Mouse (Mus musculus) A20 (cell line): ENCODE data around the gene Gdpgp1.

Experiments
- DNase-seq: peaks from one replicate; pipeline ENCODE4 v3.0.0-alpha.2; 2011; ENCODE audit warnings: low read depth, low spot score

Gdpgp1 gene

DNA sequence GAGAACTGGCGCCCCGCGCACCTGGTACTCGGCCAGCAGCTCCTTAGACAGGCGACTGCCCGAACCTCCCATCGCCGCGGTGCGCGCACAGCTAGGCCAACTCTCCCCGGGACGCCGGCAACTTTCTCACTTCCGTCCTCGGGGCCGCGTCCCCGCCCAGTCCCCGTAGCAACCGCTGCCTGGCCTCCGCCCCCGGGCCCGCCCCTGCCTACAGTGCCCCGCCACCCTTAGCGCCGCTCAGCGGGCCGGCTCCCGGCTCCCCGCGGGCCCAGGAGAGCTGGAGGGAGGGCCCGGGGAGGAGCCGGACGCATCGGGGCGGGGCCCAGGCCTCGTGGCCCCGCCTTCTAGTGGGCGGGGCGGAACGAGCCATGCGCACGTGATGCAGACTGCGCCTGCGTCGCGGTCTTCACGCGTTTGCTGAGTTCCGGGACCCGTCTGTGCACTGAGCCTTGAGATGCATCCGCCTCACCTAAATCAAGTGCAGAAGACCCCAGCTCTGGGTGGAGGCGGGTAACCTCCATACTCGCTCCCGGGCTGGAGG, at the start of gene Gdpgp1, which contains the start of gene Cib1:
TSS of gene Gdpgp1 (plus strand) at position 377 of the 541 bp plus-strand sequence.
TSS of gene Cib1 (minus strand) at position 325 of the 541 bp plus-strand sequence.
- DNase-seq, result peak; percentile 98

DNA sequence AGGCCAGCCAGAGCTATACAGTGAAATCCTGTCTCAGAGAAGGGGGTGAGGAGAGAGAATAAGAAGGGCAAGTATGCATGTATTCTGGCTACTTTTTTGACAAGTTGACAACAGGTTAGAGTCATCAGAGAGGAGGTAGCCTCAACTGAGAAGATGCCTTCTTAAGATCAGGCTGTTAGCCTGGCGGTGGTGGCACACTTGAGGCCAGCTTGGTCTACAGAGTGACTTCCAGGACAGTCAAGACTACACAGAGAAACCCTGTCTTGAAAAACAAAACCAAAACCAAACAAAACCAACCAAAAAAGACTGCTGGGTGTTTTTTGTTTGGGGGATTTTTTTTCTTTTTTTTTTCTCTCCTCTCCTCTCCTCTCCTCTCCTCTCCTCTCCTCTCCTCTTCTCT, 49.2 kb upstream of the Gdpgp1 start:
- DNase-seq, result peak; percentile 47

DNA sequence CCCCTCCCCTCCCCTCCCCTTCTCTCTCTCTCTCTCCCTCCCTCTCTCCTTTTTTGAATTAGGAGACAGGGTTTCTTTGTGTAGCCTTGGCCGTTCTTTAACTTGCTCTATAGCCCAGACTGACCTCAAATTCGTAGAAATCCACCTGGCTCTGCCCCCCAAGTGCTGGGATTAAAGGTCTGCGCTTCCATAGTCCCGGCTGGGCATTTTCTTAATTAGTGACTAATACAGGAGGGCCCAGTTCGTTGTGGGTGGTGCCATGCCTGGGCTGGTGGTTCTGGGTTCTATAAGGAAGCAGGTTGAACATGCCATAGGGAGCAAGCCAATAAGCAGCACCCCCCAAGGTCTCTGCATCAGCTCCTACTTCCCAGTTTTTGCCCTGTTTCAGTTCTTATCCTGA, 48.7 kb upstream of the Gdpgp1 start:
- no peak for DNase-seq

DNA sequence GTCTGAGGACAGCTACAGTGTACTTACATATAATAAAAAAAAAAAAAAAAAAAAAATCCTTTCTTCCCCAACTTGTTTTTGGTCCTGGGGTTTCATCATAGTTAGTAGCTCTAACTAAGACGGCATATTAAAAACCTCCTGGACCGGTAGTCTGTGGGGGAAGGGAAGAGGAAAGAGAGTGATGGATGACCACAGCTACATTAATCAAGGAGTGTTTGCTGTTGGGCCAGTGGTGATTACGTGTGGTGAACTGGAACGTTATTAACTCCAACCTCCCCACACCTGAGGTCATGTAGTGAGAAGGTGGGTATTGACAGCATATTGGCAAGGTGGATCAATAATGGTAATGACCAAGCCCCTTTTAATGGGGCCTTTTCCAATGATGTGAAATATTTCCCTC, 48.1 kb upstream of the Gdpgp1 start:
- no peak for DNase-seq

DNA sequence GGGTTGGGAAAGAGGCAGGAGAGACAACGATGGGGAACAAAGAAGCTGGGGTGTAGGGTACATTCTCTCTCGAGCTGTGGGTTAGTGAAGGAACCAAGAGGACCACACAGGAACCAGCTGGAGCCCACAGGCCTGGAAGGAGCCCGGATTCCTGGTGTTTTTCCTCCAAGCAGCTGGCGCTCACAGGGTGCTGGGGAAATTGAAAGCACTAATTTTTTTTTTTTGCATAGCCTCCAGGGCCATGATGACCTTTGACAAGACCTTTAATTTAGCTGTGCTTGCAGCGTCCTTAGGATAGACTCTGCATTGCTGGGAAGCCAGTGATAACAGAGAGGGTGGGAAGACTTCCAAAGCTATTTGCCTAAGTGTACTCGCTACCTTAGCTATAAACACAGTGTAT, 47.7 kb upstream of the Gdpgp1 start:
- no peak for DNase-seq

DNA sequence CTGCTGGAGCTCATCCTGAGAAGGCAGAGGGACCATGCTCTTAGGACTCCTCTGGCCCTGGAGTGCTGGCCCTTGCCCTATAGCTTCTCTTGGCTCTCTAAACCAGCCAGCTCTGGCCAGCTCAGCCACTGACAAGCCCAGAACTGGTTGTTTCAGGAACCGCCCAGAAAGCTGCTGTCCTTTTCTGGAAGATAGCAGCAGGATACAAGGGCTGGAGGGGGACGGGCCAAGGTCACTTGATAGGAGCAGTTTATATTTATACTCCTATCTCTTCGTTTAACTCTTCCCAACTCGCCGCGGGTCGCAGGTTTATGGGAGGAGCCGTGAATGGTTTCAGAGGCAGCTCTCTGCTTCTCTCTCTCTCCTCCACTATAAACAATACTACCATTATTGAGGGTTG, 46.6 kb upstream of the Gdpgp1 start:
- no peak for DNase-seq

DNA sequence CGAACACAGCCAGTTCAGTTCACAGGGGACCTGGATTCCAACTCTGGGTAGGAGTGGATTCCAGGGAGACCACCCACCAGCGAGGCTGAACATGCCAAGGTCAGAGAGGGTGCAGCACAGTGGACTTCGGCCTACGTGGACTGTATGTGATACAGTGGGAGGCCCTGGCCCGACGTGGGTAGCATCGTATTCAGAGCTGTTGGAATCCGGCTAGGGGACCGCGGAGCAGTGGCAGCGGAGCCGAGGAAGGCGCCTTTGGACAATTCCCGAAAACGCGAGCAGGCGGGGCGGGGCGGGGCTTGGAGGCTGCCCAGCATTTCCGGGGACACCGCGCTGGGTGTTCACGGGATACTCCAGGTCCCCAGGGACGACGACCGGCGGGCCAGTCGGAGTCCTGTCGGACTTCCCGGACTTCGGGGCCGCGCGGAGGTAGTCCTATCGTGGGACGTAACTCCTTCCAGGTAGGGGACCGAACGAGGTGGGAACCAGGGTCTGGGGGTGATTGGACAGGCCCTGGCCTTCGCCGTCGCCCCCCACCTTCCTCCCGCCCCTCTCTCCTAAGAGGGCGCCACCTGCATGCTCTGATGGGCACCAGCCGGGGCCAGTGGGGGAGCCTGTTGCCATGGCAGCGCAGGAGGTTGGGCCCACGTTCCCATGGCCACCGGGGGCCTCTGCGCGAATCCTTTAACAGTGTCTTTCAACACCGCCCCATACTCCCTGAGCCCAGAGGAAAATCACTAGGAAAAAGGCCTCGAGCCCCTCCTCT, 46.0 kb upstream of the Gdpgp1 start, which contains the start of gene Sema4b:
TSS of gene Sema4b (plus strand) at position 311 of the 766 bp plus-strand sequence.
- peak; percentile 73 for DNase-seq

DNA sequence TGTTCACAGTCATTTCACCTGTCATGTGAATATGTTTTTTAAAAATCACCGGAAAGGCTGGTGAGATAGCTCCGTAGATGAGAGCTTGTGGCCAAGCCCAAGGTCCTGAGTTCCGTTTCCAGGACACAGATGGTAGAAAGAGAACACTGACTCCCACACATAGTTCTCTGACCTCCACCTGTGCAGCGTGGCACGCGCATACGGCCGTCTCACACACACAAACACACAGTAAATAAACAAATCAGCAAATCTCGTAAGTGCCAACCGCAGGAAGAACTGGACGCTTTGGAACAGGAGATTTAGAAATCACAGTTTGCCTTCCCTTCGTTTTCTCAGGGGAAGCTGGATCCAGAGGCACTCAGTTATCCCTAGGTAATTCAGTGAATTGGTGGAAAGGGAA, 45.2 kb upstream of the Gdpgp1 start:
- DNase-seq, result no peak

DNA sequence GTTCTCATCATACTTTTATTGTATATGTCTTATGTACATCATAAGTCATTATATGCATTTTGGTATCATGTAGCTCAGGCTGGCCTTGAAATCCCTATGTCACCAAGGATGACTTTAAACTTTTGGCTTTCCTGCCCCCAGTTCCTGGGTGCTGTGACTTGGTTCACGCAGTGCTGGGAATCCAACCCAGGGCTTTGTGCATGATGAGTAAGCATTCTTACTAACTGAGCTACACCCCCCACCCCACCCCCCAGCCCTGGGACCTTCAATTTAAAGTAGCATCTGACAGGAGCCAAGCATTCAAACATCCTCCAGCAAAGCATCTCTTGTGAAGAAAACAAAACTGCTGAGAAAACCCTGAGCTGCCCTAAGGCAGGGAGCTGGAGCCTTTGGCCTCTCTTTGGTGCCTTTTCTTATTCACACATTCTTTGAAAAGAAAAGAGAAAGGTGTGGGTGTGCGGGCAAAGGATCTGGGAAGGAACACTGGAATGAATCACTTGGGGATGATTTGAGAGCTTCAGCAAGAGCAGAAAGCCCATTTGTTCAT, 44.0 kb upstream of the Gdpgp1 start:
- DNase-seq, result no peak

DNA sequence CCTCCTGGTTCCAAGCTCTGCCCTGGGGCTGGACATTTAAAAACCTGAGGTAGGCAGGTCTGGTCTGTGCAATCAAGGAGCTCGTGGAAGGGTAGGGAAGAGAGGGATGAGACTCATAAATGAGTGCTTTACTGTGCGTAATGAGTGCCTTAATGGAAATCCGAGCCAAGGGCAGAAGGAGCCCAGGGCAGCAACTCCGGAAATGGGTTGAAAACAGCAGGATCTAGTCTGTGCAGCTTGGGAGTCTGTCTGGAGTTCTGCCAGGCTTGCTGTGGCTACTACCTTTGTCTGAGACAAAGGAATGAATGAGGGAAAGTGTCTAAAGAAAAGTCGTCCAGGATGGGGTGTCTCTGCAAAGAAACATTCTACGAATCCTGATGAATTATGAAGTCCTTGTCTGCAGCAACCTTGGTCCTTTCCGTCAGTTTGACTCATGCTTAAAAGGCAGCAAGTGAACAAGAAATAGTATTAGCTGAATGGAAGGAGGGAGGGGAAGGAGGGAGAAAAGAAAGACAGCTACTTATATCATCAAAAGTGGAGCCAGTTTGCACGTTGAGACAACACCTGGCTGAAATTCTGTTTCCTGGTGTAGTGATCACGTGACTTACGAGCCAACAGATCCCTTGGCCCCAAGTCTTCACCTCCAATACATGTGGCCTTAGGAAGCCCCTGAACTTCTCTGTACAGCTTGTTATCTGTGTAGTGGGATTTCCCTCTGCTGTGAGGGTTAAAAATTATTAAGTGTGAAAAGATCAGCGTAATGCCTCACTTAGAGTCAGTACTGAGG, 43.3 kb upstream of the Gdpgp1 start:
- DNase-seq, result no peak

DNA sequence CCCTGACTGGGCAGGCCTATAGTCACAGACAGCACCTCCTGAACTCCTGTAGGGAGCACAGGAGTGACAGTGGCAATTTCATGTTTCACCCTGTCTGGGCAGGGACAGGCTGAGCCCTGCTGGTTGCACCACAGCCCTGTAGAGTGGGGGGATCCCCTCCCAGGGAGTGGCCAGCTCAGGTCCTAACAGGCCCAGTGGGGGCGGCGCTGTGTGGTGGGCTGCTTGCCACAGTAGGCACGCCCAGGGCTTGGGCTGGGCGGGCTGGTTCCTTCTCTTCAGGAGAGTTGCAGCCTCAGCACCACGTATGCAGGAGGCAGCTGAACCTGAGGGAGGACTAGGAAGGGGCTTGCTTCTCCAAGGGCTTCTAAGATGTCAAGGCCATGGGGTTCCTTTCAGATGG, 41.2 kb upstream of the Gdpgp1 start:
- DNase-seq, result peak; percentile 37

DNA sequence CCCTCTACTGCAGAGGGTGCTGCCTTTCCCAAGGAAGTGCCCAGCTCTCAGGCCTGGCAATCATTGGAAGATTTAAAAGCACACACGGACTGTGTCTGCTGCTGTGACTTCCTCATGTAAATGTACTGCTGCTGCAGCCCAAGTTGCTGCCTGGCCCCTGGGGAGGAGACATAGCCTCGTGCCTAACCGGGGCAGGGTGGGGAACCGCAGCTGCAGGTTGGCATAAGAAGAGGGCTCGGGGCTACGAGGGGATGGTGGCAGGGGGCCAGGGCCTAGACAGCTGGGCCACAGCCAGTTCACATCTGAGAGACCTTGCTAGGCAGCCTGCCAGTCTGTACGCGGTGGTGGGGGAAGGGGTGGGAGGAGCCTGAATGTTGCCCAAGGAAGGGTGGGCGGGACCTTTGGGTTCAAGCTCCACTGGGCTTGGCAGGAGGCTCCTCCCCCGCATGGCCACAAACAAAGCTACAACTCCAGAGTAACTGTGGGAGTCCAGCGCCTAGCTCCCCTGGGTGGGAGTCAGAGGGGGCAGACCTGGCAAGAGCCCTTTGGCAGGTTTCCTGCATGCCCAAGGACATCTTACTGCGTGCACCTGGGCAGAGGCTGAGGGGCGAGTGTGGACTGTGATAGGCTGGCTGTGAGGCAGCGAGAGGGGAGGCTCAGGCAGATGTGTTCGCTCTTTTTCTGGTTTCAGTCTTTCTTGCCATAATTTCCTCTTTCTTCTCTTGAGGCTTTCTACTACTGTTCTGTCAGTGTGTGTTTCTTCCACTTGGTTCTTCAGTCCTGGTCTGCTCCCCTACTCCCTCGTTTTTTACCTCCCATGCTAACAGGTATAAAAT, 40.2 kb upstream of the Gdpgp1 start:
- peak; percentile 99 for DNase-seq

DNA sequence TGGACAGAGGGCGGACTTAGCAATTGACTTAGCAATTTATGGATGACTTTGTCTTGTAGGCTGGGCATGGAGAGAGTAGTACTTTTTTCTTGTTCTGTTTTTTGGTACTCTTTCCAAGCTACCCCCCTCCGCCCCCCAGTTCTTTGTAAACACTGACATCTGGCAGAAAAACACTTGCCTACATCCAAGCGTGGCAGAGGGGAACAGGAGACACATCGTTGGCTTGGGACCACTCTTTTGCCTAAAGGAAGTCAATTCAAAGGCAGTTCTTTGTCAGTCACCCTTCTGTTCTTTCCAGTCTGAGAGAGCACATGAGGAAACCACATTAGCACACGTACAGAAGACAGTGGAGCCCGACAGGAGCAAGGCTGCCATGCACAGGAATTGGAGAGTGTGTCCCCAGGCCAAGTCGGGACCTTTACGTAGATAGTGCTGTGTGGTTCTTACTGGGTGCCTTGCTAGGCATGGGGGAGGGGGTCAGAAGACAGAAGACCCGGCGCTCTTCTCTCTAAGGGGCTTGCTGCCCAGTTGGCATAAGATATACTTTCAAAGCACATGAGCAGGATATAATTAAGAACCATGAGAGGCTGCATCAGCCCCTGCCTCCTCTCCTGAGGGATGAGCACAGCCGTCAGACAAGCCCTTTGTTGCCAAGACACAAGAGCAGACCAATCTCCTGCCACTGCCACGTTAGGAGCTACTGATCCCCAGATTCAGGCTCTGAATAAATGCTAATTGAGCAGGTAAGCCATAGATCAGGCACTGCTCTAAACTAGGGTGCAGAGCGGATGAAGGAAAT, 38.5 kb upstream of the Gdpgp1 start:
- no peak for DNase-seq

DNA sequence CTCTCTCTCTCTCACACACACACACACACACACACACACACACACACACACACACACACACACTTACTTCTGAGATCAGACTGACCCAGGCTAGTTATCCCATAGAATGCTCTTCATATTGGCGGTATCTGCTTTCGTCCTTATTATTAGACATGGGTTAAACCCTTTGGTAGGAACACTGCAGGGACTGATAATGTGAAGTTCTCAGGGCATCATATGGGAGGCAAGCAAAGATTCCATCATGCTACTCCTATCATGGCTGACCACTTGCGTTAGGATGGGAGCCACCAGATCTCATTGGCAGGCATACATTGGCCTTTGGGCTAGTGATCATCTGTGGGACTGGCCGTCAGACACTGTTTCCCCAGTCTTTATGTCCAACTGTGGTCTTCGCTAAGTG, 37.5 kb upstream of the Gdpgp1 start:
- DNase-seq, result no peak

DNA sequence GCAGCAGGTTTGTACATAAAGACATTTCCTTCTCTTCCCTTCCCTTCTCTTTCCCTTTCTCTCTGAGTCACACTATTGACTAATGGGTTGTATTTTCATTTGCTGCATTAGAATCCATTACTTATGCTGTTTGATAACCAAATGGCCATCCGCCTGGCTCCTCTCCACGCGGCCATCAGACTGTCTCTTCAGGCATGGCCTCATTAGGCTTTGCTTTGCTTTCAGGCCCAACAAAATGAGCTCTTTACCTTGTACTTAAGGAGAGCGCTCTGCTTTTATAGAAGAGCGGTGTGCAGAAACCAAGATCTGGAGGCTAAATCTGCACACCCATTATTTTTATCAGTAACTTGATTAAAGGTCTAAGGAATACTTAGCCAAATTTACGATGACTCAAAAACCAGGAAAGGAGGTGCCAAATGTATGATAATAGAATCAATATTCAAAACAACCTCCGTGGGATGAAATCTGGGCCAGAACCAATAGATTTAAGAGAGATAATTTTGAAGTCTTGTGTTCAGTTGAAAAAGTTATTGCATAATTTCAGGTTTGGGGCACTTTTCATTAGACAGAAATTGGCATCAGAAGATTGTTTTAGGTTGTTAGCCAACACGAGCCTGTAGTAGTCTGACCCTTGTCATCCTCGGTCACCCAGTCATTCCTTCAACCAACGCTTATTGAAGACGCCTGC, 36.9 kb upstream of the Gdpgp1 start:
- no peak for DNase-seq

DNA sequence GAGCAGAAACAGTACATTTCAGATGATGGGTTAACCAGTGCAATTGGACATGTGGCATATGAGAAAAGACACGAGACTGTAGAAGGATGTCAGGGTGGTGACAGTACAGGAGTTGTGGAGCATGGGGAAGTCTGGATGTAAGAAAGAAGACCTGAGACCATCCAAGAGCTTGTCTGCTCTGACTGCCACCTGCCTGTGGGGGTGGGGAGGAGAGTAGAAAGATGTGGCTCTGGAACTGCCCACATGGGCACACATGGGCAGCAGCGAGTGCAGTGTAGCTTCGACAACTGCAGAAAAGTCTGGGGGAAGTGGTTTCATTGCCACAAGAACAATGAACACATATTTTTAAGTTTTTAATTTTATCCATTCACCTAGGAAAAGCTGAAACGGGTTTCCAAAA, 35.3 kb upstream of the Gdpgp1 start:
- DNase-seq, result peak; percentile 50

DNA sequence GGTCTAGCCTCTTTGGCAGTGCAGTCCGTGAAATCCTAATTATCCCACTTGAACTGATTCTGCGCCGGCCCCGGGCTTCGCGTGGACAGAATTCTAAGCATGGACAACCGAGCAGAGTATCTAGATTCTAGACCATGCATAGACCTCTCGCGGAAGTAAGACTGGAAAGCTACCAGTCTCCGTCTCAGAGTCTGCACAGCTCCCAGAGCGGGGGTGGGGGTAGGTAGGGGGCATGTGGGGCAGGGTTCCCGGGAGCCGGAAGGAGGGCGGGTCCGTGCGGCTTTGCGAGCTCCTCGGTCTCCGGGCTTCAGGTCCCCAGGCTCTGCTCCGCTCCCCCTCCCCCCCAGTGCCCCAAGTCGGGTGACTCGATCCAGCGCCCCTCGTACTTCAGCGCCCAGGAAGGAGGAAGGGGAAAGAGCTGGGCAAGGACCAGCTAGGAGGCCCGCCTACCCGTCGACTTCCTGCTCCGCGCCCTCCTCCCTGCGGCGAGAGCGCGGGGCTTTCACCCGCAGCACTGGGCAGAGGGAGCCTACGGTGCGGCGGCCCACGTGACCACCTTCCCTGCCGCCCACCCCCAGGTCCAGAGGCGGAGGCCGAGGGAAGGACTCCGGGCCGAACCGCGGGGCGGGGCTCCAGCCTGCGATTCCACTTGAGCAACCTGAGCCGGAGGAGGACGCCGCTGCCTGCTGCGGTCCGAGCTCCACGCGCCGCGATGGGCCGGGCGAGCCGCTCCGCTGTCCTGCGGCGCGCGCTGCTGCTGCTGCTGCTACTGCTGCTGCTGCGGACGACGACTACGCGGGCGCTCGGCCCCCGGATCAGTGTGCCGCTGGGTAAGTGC, 34.5 kb upstream of the Gdpgp1 start:
- peak; percentile 80 for DNase-seq

DNA sequence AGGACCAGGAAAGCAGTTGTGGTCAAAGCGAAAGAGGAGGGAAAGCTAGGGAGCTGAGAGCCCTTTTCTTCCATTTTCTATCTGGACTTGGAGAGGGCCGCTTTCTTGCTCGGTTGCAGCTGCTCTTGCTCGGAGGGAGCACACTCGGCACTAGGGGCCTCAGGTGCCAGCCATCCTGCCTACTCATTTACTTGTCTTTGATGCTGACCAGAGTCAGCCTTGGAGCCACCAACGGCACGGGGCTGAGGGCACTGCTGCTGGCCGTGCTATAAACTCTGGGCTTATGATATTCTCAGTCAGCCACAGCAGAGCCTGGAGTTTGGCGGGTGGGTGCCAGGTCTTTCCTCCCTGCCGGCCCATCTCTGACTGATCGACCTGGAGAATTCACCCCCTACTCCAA, 33.8 kb upstream of the Gdpgp1 start:
- DNase-seq, result no peak

DNA sequence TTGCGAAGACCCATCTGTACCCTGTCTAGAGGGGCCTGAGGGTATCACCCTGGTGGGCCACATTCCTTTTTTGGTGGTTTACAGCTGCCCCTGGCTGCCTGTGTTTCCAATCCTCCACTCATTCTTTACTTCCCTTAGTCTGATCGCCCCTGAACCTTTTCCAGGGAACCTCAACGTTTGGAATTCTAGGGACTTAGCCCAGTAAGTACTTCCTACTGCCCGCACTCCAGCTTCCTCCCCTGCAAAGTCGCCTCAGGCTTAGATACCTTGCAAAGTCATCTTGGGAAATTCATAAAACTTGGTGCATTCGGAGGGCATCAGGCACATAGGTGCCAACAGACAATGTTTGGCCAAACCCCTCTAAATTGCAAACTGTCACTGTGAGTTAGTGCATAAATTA, 33.4 kb upstream of the Gdpgp1 start:
- no peak for DNase-seq
